Mouse (Mus musculus): ENCODE measurements around the gene Stard13. TPM values are rescaled to one million over a fixed set of nuclear protein-coding genes. Genes with fewer than 3 reads are reported as not detected.
A peak's percentile ranks its signal among the peaks of the same experiment; 100 is the strongest.

The Stard13 gene
- polyA plus RNA-seq, 1 experiment from 2014 or later, result 18.0 TPM

DNA sequence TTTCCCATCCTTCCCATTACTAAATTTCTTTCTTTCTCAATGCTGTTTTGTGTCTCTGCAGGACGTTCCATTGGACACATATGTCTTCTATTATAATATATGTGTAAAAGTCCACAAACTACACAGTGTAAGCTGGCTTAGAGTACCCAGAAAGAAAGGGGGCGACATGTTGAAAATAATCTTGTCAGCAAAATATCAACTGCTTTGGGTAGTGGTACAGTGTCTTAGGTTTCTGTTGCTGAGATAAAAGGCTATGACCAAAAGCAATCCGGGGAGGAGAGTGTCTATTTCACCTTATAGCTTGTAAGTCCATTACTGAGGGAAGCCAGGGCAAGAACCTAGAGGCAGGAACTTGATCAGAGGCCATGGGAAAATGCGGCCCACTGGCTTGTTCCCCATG, 99.4 kb downstream of the Stard13 start:
- H3K4me1 ChIP-seq, result peaks cover 40% of the 10 kb centered on the region
- no peak overlapping the region for H3K4me2 ChIP-seq
- no peak for ATAC-seq (ENCODE audit: borderline replicate concordance, extremely low read depth, low FRiP score, low TSS enrichment)
- no peak overlapping the region for H3K4me3 ChIP-seq
- H3K9ac ChIP-seq, result no peak overlapping the region
- no peaks in the 10 kb centered on the region for H3K9me3 ChIP-seq
- H3K27me3 ChIP-seq, result no peaks in the 10 kb centered on the region
- H3K27ac ChIP-seq, result no peak overlapping the region
- no peaks in the 10 kb centered on the region for H3K36me3 ChIP-seq
- 93% methylated on average over 4 of the region's 4 CpGs for WGBS

DNA sequence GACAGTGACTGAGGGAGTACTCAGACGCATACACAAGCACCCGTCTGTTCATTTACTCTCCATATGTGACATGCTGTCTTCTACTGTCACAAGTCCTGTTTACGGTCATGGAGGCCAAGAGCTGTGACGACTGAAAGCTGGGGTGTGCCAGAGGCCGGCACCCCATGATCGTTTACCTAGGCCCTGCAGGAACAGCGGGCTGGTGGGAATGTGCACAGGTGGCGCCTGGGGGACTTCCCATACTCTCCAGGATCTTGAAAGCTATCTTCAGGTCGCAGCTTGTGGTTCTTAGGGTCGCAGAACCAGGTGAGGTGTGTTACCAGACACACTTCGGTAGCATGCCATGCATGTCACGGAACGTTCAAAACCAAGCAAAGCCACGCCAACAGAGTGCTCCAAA, 99.9 kb downstream of the Stard13 start:
- Histone ChIP-seq H3K27ac (no peak overlapping the region), H3K4me2 (no peak overlapping the region), H3K4me3 (no peak overlapping the region), H3K27me3 (no peaks in the 10 kb centered on the region), H3K9ac (no peak overlapping the region), H3K4me1 (peaks cover 41% of the 10 kb centered on the region), H3K9me3 (no peaks in the 10 kb centered on the region), H3K36me3 (no peaks in the 10 kb centered on the region)
- WGBS, result 82% methylated on average over 14 of the region's 14 CpGs
- ATAC-seq (ENCODE audit: borderline replicate concordance, extremely low read depth, low FRiP score, low TSS enrichment), result no peak

DNA sequence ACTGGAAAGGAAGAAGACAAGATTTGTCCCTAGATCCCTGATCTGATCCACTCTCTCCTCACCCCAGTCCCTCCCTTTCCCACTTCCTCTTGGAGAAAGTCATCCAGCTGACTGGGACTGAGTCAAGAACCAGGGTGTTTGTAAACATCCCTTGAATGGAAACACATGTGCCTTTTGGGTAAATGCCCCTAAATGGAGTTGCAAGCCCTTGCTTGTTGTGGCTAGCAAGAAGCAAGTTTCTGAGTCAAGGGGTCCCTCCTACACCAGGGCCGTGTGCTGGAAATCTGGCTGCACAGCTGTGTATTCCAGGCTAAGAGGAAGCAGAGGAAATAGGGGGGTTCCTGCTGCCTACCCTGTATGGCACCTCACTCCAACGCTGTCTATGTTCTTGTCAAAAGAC, 103.9 kb downstream of the Stard13 start:
- WGBS, result 39% methylated on average over 2 of the region's 2 CpGs
- ATAC-seq (ENCODE audit: borderline replicate concordance, extremely low read depth, low FRiP score, low TSS enrichment), result peak; percentile 79
- H3K27ac ChIP-seq, result peak overlapping the region; percentile 62

DNA sequence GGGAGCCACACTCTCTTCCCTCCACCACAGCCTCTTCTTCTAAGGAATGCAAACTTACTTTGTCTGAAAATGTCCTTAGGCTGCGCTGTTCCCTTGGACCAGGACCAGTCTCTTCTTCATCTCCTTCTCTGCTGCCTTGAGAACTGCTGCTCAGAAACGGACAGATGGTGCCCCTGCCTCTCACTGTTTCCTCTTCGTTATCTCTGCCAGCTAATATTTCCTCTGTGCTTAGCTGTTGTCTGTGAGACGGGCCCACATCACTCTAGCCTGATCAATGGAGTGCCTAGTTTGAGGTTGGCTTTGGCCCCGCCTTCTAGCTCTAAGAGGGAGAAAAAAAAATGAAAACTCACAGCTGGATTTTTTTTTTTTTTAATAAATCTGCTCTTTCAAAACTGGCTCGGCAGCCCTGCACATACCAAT, 106.3 kb downstream of the Stard13 start:
- H3K27ac ChIP-seq, result peak overlapping the region; percentile 82
- H3K9me3 ChIP-seq, result no peaks in the 10 kb centered on the region
- H3K4me3 ChIP-seq, result peak overlapping the region; percentile 39
- H3K4me1 ChIP-seq, result peaks cover 32% of the 10 kb centered on the region
- H3K9ac ChIP-seq, result peak overlapping the region; percentile 36
- 13% methylated on average over 6 of the region's 6 CpGs for WGBS
- H3K36me3 ChIP-seq, result no peaks in the 10 kb centered on the region
- peak; percentile 60 for ATAC-seq (ENCODE audit: borderline replicate concordance, extremely low read depth, low FRiP score, low TSS enrichment)
- H3K4me2 ChIP-seq, result peak overlapping the region; percentile 43
- no peaks in the 10 kb centered on the region for H3K27me3 ChIP-seq

More for the DNA sequence above, 103.9 kb downstream of the Stard13 start:
- H3K4me1 ChIP-seq, result peaks cover 30% of the 10 kb centered on the region
- no peaks in the 10 kb centered on the region for H3K9me3 ChIP-seq
- no peak overlapping the region for H3K4me3 ChIP-seq
- no peak overlapping the region for H3K4me2 ChIP-seq
- H3K36me3 ChIP-seq, result no peaks in the 10 kb centered on the region
- H3K9ac ChIP-seq, result no peak overlapping the region
- H3K27me3 ChIP-seq, result no peaks in the 10 kb centered on the region

GRCm38 (mm10) chr5:151126608-151127005, 107.0 kb downstream of the Stard13 start:
- H3K9me3 ChIP-seq, result no peaks in the 10 kb centered on the region
- H3K4me3 ChIP-seq, result peak overlapping the region; percentile 39
- peak overlapping the region; percentile 43 for H3K4me2 ChIP-seq
- H3K27me3 ChIP-seq, result no peaks in the 10 kb centered on the region
- no peaks in the 10 kb centered on the region for H3K36me3 ChIP-seq
- no peak overlapping the region for H3K9ac ChIP-seq
- peak overlapping the region; percentile 82 for H3K27ac ChIP-seq
- 31% methylated on average over 10 of the region's 10 CpGs for WGBS
- peaks cover 26% of the 10 kb centered on the region for H3K4me1 ChIP-seq
- ATAC-seq (ENCODE audit: borderline replicate concordance, extremely low read depth, low FRiP score, low TSS enrichment), result no peak

- WGBS, result 36% methylated on average over 6 of the region's 6 CpGs
- Histone ChIP-seq H3K4me1 (peaks cover 21% of the 10 kb centered on the region), H3K9me3 (no peaks in the 10 kb centered on the region), H3K4me2 (peak overlapping the region; percentile 43), H3K27ac (peak overlapping the region; percentile 82), H3K9ac (no peak overlapping the region; the same call in 1 of the 2 replicates), H3K27me3 (no peaks in the 10 kb centered on the region), H3K4me3 (peak overlapping the region; percentile 39), H3K36me3 (no peaks in the 10 kb centered on the region)
- peak; percentile 71; the same call in 1 of the 2 replicates for ATAC-seq (ENCODE audit: borderline replicate concordance, extremely low read depth, low FRiP score, low TSS enrichment)
These were observed 107.5 kb downstream of the Stard13 start for GRCm38 (mm10) chr5:151125985-151126607.

- 61% methylated on average over 2 of the region's 2 CpGs for WGBS
- Histone ChIP-seq H3K36me3 (no peaks in the 10 kb centered on the region), H3K9me3 (no peaks in the 10 kb centered on the region), H3K9ac (no peak overlapping the region), H3K4me3 (no peak overlapping the region), H3K4me1 (peaks cover 25% of the 10 kb centered on the region), H3K27ac (no peak overlapping the region), H3K27me3 (no peaks in the 10 kb centered on the region), H3K4me2 (no peak overlapping the region)
- ATAC-seq (ENCODE audit: borderline replicate concordance, extremely low read depth, low FRiP score, low TSS enrichment), result 0 out of 2 replicates have a peak, but pooled peaks have one; percentile 13
These were observed 115.8 kb downstream of the Stard13 start for GRCm38 (mm10) chr5:151117846-151118245.

DNA sequence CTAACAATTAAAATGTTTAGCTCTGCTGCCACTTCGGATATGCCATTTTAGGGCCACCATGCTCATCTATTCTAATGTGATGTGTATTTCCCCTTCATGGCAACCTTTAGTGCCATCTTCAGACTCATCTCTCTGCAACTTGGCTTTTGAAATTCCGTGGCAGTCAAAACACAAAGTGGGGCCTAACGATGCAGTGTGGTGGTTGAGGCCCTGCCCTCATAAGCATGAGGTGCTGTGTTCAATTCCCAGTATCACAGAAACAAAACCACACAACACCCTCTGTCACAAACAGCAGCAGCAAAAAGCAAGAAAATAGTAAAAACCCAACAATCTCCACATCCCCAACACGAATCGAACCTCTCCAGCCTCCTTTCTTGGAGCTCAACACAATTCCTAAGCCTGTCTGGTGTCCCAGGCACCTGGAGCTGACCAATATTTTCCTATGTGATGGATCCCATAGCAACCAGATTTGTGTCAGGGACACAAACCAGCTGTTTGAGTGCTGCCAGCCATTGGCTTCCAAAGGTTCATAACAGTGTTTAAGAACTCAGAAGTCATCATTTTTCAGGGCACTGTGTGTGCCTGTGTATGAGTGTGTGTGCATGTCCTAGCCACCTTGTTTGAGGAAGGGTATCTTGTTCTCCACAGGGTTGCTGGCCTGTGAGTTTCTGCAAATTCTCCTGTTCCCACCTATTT, 117.3 kb downstream of the Stard13 start:
- H3K4me1 ChIP-seq, result peaks cover 25% of the 10 kb centered on the region
- no peak overlapping the region for H3K4me2 ChIP-seq
- H3K36me3 ChIP-seq, result no peaks in the 10 kb centered on the region
- peak; percentile 55; the same call in 1 of the 2 replicates for ATAC-seq (ENCODE audit: borderline replicate concordance, extremely low read depth, low FRiP score, low TSS enrichment)
- no peak overlapping the region for H3K4me3 ChIP-seq
- no peaks in the 10 kb centered on the region for H3K27me3 ChIP-seq
- H3K27ac ChIP-seq, result peak overlapping the region; percentile 71
- H3K9me3 ChIP-seq, result no peaks in the 10 kb centered on the region
- WGBS, result 60% methylated on average over 5 of the region's 5 CpGs
- H3K9ac ChIP-seq, result no peak overlapping the region

DNA sequence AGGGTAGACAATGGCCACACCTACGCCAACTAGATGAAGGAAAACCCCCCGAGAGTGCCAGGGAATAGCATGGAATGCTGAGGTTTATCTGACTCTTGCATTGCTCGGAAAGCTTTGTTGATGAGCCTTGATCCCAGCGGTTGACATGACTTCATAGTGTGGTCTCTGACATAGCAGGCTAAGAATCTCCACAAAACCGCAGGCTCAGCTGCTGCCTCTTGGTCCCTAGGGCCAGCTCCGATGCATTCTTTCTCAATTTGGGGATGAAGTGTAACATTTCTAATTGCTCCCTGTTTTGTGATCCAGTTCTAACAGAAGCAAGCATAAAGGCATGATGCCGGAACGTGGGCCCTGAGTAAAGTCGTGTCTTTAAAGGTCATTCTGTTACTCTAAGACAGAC, 120.9 kb downstream of the Stard13 start:
- WGBS, result 82% methylated on average over 9 of the region's 9 CpGs
- Histone ChIP-seq H3K4me2 (no peak overlapping the region), H3K9ac (no peak overlapping the region), H3K4me1 (peaks cover 45% of the 10 kb centered on the region), H3K27ac (no peak overlapping the region), H3K4me3 (no peak overlapping the region), H3K36me3 (no peaks in the 10 kb centered on the region), H3K27me3 (no peaks in the 10 kb centered on the region), H3K9me3 (no peaks in the 10 kb centered on the region)
- ATAC-seq (ENCODE audit: borderline replicate concordance, extremely low read depth, low FRiP score, low TSS enrichment), result no peak

GRCm38 (mm10) chr5:151111080-151111871, 122.4 kb downstream of the Stard13 start:
- Histone ChIP-seq H3K9me3 (no peaks in the 10 kb centered on the region), H3K4me3 (no peak overlapping the region), H3K27me3 (no peaks in the 10 kb centered on the region), H3K4me1 (peaks cover 31% of the 10 kb centered on the region; the same call in 1 of the 2 replicates), H3K9ac (no peak overlapping the region), H3K4me2 (no peak overlapping the region), H3K27ac (0 out of 2 replicates have a peak overlapping the region, but pooled peaks have one; percentile 45), H3K36me3 (no peaks in the 10 kb centered on the region)
- 83% methylated on average over 7 of the region's 7 CpGs for WGBS
- no peak for ATAC-seq (ENCODE audit: borderline replicate concordance, extremely low read depth, low FRiP score, low TSS enrichment)

- H3K27me3 ChIP-seq, result no peaks in the 10 kb centered on the region
- H3K4me2 ChIP-seq, result no peak overlapping the region
- no peak overlapping the region for H3K4me3 ChIP-seq
- ATAC-seq (ENCODE audit: borderline replicate concordance, extremely low read depth, low FRiP score, low TSS enrichment), result no peak
- no peaks in the 10 kb centered on the region for H3K9me3 ChIP-seq
- H3K4me1 ChIP-seq, result peaks cover 27% of the 10 kb centered on the region; the same call in 1 of the 2 replicates
- no peaks in the 10 kb centered on the region for H3K36me3 ChIP-seq
- WGBS, result 44% methylated on average over 6 of the region's 6 CpGs
- H3K9ac ChIP-seq, result no peak overlapping the region
- 0 out of 2 replicates have a peak overlapping the region, but pooled peaks have one; percentile 45 for H3K27ac ChIP-seq
These were observed 123.2 kb downstream of the Stard13 start for GRCm38 (mm10) chr5:151110461-151110908.
